Mouse (Mus musculus) lung, adult 2 months (tissue): ENCODE measurements around the gene Tifa. TPM values are rescaled to one million over a fixed set of nuclear protein-coding genes. Genes with fewer than 3 reads are reported as not detected.

Experiments used
- DNase-seq: peaks from one replicate; pipeline ENCODE4 v3.0.0; 2022
- H3K4me1 ChIP-seq: fragments of 200-500 bp; 2 replicates; pipeline ENCODE4 v1.6.1; 2011; ENCODE audit warnings: low read length; ENCODE audit not compliant: control insufficient read depth, insufficient read depth
- H3K4me3 ChIP-seq: fragments of 200-500 bp; replicated peaks from 2 replicates; pipeline ENCODE3; 2011; ENCODE audit warnings: low read depth, mild to moderate bottlenecking, control low read depth, low read length; ENCODE audit errors: extremely low read depth
- CTCF ChIP-seq: fragments of 200-500 bp; IDR thresholded peaks from 2 replicates; pipeline ENCODE4 v1.5.1; 2011; ENCODE audit warnings: mild to moderate bottlenecking, low read length, control low read depth; ENCODE audit not compliant: insufficient read depth
- POLR2A ChIP-seq: fragments of 200-500 bp; IDR thresholded peaks from 2 replicates; pipeline ENCODE4 v1.6.1; 2011; ENCODE audit warnings: low read depth, mild to moderate bottlenecking, control low read depth, low read length, borderline replicate concordance; ENCODE audit errors: extremely low read depth
- WGBS: fragments of 180-500 bp; shearing (Covaris S2); methylation state at CpG from one replicate; pipeline ENCODE4 v1.1.7; 2018; 5-methylcytosine and 5-hydroxymethylcytosine counted together
- polyA plus RNA-seq: library from polyadenylated mRNA; depleted of rRNA; stranded (reverse); fragments of >200 nt; gene quantifications from 2 replicates; pipeline ENCODE4 v1.2.3, GENCODE M21; 2012; rRNA removed

Tifa gene
- polyA plus RNA-seq, 1 experiment, result 3.2 TPM

DNA sequence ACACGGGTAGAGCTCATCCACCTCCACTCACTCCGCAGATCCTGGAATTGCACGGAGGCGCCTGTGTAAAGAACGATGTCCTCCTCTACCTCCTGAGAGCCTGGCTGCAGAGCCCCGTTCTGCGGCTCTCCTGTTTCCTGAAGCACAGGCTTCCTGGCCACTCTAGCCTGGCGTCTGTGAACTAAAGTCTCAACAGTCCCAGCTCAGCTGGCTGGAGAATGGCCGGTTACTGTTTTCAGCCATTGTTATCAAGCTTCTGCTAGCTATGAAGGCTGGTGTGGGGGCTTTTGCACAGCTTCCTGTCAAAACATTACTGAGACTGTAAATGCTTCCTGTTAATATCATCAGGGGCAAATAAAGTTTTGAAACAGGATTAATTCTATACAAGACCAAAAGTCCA, 82.0 kb downstream of the Tifa start:
- WGBS, result 45% methylated on average over 9 of the region's 9 CpGs
- no peak for DNase-seq
- Histone ChIP-seq H3K4me1 (no peaks in the 10 kb centered on the region), H3K4me3 (no peak overlapping the region)
- TF ChIP-seq CTCF, result no peak
- TF ChIP-seq POLR2A, result no peak

DNA sequence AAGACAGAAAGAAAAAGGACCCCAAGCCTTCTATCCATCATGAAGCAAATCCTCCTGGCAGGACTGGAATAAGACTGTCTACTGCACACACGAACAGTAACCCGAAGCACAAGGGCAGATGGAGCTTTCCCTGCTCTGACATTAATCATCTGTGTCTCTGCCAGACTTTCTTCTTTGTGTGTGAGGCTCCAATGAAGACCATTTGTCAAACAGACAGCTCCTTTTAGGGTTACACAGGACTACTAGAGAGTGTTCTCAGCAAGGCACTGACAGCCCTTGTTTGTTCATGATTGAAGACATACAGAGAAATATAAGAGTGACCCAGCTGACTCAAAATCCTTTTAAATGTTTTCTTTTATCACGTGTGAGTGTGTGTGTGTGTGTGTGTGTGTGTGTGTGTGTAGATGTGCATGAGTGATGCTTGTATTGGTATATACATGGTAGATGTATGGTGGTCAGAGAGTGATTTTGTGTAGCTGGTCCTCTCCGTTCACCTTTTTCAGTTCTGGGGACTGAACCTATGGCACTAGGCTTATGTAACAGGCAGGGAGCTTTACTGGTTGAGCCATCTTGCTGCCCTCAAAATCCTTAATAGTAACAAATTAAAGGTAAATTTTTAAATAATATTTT, 84.8 kb downstream of the Tifa start:
- Histone ChIP-seq H3K4me3 (no peak overlapping the region), H3K4me1 (no peaks in the 10 kb centered on the region)
- WGBS, result 41% methylated on average over 4 of the region's 4 CpGs
- TF ChIP-seq POLR2A (no peak), CTCF (no peak)
- no peak for DNase-seq

DNA sequence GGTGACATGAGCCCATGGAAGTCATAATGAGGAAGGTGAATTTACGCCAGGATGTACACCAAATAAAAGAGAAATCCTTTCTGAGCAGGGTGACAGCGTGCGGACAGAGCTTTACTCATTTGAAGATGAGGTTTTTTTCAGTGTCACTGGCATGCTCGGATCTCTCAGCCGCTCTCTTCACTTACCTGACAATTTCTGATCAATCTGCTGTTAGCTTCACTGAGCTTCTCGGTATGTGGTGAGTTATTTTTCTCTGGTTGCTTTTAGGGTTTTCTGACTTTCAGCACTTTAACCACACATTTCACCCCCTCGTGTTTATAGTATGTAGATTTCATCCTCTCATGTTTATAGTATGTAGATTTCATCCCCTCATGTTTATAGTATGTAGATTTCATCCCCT, 85.5 kb downstream of the Tifa start:
- DNase-seq, result no peak

DNA sequence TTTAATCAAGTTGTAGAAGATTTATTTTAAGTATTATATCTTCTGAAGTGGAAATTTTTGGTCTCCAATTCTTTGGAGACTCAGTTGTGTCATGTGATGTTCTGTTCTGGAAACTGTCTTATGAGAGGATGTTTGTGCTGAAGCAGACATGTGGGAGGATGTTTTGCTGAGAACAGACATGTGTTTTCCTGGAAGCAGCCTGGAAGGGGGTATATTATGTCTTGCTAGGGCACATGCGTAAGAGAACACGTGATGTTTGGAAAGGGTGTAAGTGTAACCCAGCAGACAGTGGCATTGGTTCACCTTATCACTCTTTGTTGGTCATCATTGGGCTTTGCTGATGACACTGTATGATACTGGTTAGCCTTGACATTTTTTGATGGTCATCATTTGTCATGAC, 85.9 kb downstream of the Tifa start:
- WGBS, result 64% methylated on average over 2 of the region's 2 CpGs
- Histone ChIP-seq H3K4me3 (no peak overlapping the region), H3K4me1 (no peaks in the 10 kb centered on the region)
- DNase-seq, result no peak
- TF ChIP-seq POLR2A (no peak), CTCF (no peak)

More for the DNA sequence above, 85.5 kb downstream of the Tifa start:
- TF ChIP-seq CTCF (no peak), POLR2A (no peak)
- no peaks in the 10 kb centered on the region for H3K4me1 ChIP-seq
- WGBS, result 77% methylated on average over 7 of the region's 7 CpGs
- H3K4me3 ChIP-seq, result no peak overlapping the region

DNA sequence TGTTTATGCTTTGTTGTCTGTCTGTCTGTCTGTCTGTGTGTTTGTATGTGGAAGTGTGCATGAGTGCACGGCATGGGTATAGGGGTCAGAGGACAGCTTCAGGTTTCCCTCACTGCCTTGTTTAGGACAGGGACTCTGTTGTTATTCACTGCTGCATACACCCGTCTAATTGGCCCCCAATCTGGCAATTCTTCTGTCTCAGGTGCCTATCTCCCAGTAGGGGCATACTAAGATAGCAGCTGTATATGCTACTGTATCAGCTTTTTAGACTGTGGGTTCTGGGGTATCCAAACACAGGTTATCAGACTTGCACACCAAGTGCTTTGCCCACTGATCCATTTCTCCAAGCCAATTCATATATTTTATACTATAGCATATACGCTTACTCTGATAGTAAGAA, 90.4 kb downstream of the Tifa start:
- 95% methylated on average over 3 of the region's 3 CpGs for WGBS
- Histone ChIP-seq H3K4me3 (no peak overlapping the region), H3K4me1 (no peaks in the 10 kb centered on the region; the same call in 1 of the 2 replicates)
- no peak for DNase-seq
- TF ChIP-seq POLR2A, result no peak
- TF ChIP-seq CTCF, result no peak

DNA sequence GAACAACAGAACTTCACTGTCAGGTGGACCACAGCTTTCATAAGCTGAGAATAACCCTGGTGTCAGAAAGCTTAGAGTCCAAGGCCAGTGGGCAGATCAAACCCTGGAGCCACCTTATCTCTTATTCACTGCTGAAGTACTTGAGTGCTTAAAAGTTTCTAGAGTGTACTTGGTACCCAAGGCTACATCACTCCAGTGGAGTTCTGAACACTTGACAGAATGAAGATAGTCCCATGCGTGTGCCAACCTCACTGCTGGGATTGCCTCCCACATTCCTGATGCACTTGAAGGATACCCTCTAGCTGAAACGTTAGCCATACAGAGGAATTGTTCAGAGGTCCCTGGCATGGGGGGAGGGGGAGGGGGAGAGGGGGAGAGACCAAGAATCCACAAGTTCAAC, 92.1 kb downstream of the Tifa start:
- Histone ChIP-seq H3K4me1 (no peaks in the 10 kb centered on the region; the same call in 1 of the 2 replicates), H3K4me3 (no peak overlapping the region)
- TF ChIP-seq CTCF, result no peak
- no peak for TF ChIP-seq POLR2A
- no peak for DNase-seq
- 53% methylated on average over 2 of the region's 2 CpGs for WGBS

Other genes with a start within 250 kb of the Tifa start
- 0.93 and 2.1 TPM in 2 replicates for gene Larp7, start 236.5 kb upstream of the Tifa start, polyA plus RNA-seq
- 0.27 and 0.58 TPM in 2 replicates for gene Zgrf1, start 236.3 kb upstream of the Tifa start, polyA plus RNA-seq
- gene Neurog2, start 156.7 kb upstream of the Tifa start, polyA plus RNA-seq, result not detected in 2 replicates
- 2.1 and 3.2 TPM in 2 replicates for gene Alpk1, start 9.3 kb upstream of the Tifa start, polyA plus RNA-seq
- gene Ap1ar, start 47.7 kb downstream of the Tifa start, polyA plus RNA-seq, result 19.2 and 20.6 TPM in 2 replicates
- 4.2 and 4.3 TPM in 2 replicates for gene Fam241a, start 106.5 kb downstream of the Tifa start, polyA plus RNA-seq